ENCODE assay signal across 15 mouse cellular contexts in the genomic region with DNA sequence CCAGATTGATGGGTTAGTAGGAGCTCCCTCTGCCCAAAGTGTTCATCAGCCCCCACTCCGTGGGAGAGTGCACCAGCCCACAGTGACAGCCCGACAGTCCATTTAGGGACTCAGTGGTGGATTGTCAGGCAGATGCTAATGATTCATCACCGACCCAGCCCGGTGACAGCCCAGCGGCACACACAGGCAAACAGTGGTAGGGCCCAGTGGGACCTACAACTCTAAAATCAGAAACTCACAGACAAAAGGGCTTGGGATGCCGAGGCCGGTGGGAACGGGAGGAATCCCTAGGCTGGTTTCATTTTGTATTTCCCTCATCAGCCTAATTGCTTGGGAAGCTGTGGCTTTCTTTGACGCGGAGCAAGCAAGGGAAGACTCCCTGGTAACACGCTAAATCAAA.
A peak's percentile ranks its signal among the peaks of the same experiment; 100 is the strongest.
DNase-seq lines count a peak whose midpoint lies in the region; ATAC-seq lines count a peak whose summit lies in the region.
"Had no signal": no experiment of that assay in that cellular context is flagged by ENCODE, and none has a peak within 500 bp of the region (broad histone marks: within the 10 kb centered on the region; RNA-seq: fewer than 3 reads in every experiment).

No protein-coding gene starts in this region.

- H3K4me1 ChIP-seq in neural tube, embryonic 12.5 days = peaks cover 48% of the 10 kb centered on the region
- H3K4me1 ChIP-seq in forebrain, embryonic 16.5 days (replicated peaks; ENCODE audit: control insufficient read depth, insufficient read depth, low read length) = peaks cover 49% of the 10 kb centered on the region
- H3K4me1 ChIP-seq in midbrain, embryonic 12.5 days = peaks cover 57% of the 10 kb centered on the region

- no peak overlapping the region for H3K9ac ChIP-seq in neural tube, embryonic 12.5 days
- H3K9ac ChIP-seq in forebrain, embryonic 16.5 days (replicated peaks; ENCODE audit: low read depth, low read length) = peak overlapping the region; percentile 52
- no peak overlapping the region for H3K9ac ChIP-seq in midbrain, embryonic 12.5 days (replicated peaks)

- 31% methylated on average over 11 of the region's 11 CpGs for WGBS in neural tube, embryonic 12.5 days
- 9% methylated on average over 11 of the region's 11 CpGs for WGBS in forebrain, embryonic 16.5 days
- 47% methylated on average over 11 of the region's 11 CpGs for WGBS in midbrain, embryonic 12.5 days

- no peak for ATAC-seq in neural tube, embryonic 12.5 days (ENCODE audit: low FRiP score, low read depth)
- peak; percentile 50 for ATAC-seq in forebrain, embryonic 16.5 days
- ATAC-seq in midbrain, embryonic 12.5 days (ENCODE audit: low FRiP score, low read depth) = peak; percentile 49; the same call in 1 of the 2 replicates

- H3K27ac ChIP-seq in neural tube, embryonic 12.5 days = no peak overlapping the region
- H3K27ac ChIP-seq in forebrain, embryonic 16.5 days (ENCODE audit: low read length) = no peak overlapping the region; the same call in 1 of the 2 replicates
- H3K27ac ChIP-seq in midbrain, embryonic 12.5 days (replicated peaks) = no peak overlapping the region

- H3K27me3 ChIP-seq in neural tube, embryonic 12.5 days (replicated peaks) = peaks cover 21% of the 10 kb centered on the region
- H3K27me3 ChIP-seq in forebrain, embryonic 16.5 days (replicated peaks; ENCODE audit: control insufficient read depth, insufficient read depth, low read length) = no peaks in the 10 kb centered on the region
- peaks cover 83% of the 10 kb centered on the region for H3K27me3 ChIP-seq in midbrain, embryonic 12.5 days

- H3K36me3 ChIP-seq in neural tube, embryonic 12.5 days = no peaks in the 10 kb centered on the region
- no peaks in the 10 kb centered on the region for H3K36me3 ChIP-seq in forebrain, embryonic 16.5 days (ENCODE audit: control insufficient read depth, insufficient read depth)
- H3K36me3 ChIP-seq in midbrain, embryonic 12.5 days = no peaks in the 10 kb centered on the region

- peak overlapping the region; percentile 17; the same call in 1 of the 2 replicates for H3K4me2 ChIP-seq in neural tube, embryonic 12.5 days (replicated peaks)
- peak overlapping the region; percentile 45 for H3K4me2 ChIP-seq in forebrain, embryonic 16.5 days (ENCODE audit: low read length)
- no peak overlapping the region for H3K4me2 ChIP-seq in midbrain, embryonic 12.5 days (replicated peaks)
- H3K4me2 ChIP-seq: liver, embryonic 11.5 days had no signal

- H3K9me3 ChIP-seq in neural tube, embryonic 12.5 days = no peaks in the 10 kb centered on the region
- H3K9me3 ChIP-seq in forebrain, embryonic 16.5 days (ENCODE audit: control insufficient read depth, low read length) = no peaks in the 10 kb centered on the region
- H3K9me3 ChIP-seq in midbrain, embryonic 12.5 days = no peaks in the 10 kb centered on the region

- H3K4me3 ChIP-seq in neural tube, embryonic 12.5 days = no peak overlapping the region
- peak overlapping the region; percentile 10; the same call in 1 of the 2 replicates for H3K4me3 ChIP-seq in forebrain, embryonic 16.5 days (replicated peaks; ENCODE audit: low read length)
- no peak overlapping the region for H3K4me3 ChIP-seq in midbrain, embryonic 12.5 days
- H3K4me3 ChIP-seq: erythroblast, embryonic 14.5 days had no signal

- DNase-seq in neural tube, embryonic 10.5 days (ENCODE audit: extremely low spot score, low spot score) = no peak
- peak; percentile 56 for DNase-seq in retina, embryonic 14.5 days (ENCODE audit: low spot score)
- DNase-seq in layer of hippocampus, adult 9-11 months = no peak
- no peak for DNase-seq in gastrocnemius, postnatal 4 days (ENCODE audit: low spot score in 2 of 2)
- DNase-seq in spleen, postnatal 10 days (ENCODE audit: low spot score in 2 of 2) = no peak
- DNase-seq: adrenal gland, adult 8-10 months; heart, postnatal 4 days; kidney, adult 2 months; lung, postnatal 10 days; right cerebral cortex, postnatal 4 days had no signal
